Mouse (Mus musculus): ENCODE measurements around the gene Ptprm.
A peak's percentile ranks its signal among the peaks of the same experiment; 100 is the strongest.

The Ptprm gene

DNA sequence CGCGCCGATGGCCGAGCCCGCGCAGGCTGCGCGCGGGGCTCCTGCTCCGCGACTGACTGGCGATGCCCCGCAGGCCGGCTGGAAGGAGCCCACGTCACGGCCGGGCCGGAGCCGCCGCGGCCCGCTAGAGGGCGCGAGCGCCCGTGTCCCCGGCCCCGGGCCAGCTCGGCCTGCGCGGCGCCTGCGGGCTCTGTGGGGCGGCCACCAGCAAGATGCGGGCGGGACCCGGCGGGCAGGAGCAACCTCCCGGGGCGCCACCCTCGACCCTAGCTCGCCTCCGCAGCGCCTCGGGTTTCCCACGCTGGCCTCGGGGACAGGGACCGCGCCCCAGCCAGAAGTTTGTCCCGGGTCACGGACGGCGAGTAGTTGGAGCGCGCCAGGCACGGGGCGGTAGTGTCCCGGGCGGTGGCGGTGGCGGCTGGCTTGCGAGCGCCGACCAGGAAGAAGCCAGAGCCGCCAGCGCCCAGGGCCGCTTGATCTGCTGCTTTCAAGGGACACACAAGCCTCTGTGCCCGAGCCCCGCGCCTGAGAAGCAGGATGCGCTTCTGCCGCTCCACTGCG lies at the start of gene Ptprm:
TSS of gene Ptprm (minus strand) at position 7 of the 561 bp plus-strand sequence.
- DNase-seq, result peak; percentile 64

DNA sequence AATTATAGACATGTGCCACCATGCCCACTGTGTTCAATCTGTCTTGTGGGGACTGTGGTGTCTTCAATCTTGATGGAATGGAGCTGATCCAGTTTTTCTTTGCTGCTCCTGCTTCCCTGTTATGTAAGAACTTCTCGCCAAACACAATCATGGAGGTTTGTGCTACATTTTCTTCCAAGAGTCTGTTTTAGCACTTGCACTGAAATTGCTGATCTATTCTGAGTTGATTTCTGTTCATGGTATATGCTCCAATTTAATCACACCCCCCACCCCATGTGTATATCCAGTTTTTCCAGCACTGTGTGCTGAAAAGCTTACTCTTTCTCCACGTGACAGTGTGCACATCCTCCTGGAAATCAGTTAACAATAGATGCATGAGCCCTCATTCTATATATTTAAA lies 41.9 kb upstream of the Ptprm start:
- no peak for DNase-seq

DNA sequence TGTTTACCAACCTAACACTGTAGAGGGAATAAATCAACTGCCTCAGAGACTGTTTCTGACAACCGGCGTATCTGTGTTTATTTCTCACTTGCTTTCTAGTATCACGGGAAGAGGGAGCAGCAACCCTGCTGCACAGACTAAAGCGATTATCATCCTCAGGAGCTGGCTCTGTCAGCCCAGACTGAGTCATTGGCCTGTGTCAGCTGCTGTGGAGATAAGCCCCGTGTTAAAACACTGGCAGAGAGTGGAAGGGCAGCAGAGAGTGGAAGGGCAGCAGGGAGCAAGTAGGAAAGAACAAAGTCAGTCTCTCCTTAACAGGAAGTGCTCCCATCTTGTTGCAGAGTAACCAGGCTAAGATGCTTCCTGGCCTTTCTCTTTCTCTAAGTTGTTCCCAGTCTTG lies 36.6 kb upstream of the Ptprm start:
- DNase-seq, result no peak

DNA sequence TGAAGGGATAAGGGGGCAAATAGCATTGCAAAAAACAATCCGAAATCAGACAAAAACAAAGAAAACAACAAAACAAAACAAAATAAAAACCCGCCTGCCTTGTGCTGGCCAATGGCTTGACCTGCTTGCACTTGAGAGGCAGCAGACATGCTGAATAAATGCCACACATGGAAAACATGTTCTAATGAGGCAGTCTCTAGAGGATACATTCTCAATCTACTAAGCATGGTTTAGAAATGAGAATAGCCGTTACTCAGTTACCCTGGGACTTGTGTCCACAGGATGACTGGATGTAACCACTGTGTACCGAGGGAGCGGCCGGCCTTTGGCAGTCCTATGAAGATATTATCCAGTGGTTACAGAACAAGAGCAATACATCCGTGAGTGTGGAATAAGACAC lies 33.9 kb upstream of the Ptprm start:
- DNase-seq, result no peak

DNA sequence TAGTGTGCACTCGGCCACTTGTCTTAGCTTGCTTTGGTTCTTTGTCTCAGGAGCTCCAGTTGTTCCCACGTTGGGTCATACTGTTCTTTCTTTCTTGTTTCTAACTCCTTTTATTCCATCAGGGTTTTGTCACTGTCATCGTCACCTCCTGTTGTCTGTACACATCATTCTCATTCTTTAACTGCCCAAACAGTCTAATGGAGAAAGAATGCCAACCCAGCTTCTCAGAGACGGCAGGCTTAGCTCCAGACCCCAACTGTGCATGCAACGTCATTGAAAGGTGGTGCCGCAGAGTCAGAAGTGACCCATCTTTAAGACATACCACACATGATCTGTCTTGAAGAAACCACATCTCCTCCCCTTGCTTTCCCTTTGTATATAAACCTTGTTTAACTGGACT lies 31.0 kb upstream of the Ptprm start:
- no peak for DNase-seq

DNA sequence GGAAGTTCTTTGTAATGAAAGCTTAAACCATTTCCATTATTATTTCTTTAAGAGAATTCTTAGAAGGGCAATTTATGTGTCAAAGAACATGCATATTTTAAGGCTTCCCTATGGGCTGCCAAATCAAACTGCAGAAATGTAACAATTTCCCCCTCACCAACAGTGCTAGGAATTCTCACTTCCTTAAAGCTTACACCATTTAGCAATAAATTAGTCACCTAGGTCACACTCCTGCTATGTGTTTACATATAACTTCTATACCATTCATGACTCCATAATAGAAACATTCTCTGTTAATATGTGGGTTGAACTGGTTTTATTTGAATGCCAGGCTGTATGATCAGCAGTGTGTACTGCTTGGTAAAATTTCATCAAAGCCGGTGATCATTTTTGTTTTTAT lies 29.4 kb upstream of the Ptprm start:
- DNase-seq, result no peak

DNA sequence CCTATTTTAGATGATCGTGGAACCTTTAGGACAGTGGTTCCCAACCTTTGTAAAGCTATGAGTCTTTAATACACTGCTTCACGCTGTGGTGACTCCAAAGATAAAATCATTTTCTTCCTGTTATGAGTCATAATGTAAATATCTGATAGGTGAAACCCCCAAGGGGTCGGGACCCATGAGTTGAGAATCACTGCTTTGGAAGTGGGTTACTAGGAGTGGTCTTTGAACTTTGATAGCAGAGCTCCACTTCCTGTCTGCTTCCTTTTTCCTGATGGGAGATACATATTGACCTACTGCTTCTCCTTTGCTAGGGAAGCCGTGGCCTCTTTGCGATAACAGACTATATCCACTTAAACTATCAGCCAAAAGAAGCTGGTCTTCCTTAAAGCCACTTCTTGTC lies 27.4 kb upstream of the Ptprm start:
- no peak for DNase-seq

DNA sequence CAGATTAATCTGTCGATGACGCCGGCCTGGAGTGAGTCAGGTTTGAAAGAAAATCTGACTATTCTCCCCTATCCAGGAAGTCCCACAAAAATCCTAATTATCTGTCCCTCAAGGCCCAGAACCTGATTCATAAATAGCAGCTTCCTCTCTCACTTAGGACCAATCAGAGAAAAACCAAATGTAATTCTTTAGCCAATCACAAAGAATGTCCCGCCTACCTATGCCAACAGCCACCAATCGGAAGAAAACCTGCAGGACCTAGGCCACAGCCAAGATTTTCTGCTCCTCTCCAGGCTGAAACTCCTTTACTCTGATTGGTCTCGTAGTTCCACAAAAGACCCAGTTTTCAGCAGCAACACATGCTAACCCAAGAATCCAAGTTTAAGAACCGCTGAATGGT lies 13.6 kb upstream of the Ptprm start:
- DNase-seq, result no peak

DNA sequence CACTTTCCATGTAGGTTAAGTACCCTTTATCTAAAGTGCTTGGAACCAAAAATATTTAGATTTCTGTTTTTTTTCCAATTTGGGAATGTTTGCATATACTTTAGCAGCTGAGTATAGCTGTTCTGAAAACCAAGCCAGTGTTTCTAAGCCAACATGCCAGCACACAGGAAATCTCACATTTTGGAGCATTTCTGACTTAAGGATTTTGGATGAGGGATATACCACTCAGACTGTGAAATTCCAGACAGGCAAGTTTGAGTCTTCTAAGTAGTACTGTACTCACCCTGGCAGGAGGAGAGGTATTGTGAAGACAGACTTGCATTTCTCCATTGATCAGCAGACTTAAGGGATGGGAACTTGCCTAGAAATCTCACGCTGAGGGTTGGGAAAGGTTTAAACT lies 10.2 kb upstream of the Ptprm start:
- DNase-seq, result no peak

DNA sequence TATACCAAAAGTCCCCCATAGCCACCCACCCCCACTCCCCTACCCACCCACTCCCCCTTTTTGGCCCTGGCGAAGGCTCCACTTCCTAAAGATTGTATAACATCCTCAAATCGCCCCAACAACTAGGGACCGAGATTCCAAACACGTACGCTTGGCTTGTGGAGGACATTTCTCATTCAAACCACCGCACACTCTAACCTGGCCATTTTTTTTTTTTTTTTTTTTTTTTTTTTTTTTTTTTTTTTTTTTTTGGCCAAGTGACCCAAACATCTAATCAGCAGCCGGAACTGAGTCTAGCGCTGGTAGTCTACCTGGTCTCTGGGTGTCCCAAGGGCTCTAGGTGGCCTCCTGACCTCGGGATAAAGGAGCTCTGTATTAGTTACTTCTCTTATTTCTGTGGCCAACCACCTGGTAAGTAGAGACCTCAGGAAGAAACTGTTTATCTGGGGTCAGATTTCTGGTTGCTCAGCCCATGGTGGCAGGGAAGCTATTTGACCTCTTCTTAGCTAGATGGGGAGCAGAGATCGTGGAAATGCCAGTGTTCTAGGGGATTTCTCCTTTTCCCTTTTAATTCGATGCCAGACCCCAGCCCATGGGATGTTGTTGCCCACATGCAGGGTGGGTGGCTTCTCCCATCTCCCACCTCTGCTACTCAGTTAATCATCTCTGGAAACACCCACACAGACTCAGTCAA lies 9.3 kb upstream of the Ptprm start:
- DNase-seq, result no peak

DNA sequence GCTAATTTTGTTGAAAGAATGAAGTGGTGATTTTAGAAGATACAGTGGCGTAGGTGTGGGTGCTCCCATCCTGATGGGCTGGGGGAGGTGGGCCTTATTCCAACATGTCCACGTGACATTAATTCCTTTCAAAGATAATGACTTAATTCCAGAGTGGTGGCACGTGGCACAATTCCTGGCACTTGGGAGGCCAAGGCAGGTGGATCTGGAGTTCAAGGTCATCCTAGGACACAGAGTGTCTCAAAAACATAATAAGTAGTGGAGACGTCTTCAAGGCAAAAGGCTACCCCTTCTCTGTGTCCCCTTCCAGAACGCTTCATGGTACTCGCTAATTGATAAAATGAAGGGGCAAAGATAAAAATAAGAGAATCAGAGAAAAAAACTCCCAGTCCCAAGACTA lies 7.9 kb upstream of the Ptprm start:
- DNase-seq, result no peak

DNA sequence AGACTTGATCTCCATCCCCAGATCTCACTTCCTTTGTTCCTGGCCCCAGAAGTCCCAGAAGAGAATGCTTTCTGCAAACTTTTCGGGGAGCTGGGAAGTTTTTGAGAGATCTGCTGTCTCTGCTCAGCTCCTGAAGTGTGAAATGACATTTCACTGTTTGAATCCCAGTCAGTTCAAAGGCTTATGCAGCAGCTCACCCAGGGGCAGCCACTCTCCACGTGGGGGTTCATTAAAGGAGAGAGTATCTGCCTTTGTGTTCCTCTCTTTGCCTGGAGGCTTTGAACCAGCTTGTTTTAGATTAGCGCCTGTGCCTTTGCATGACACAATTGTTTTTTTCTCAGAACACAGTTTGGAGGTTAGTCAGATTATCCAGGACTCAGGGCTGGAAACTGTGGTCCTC lies 6.3 kb upstream of the Ptprm start:
- no peak for DNase-seq

DNA sequence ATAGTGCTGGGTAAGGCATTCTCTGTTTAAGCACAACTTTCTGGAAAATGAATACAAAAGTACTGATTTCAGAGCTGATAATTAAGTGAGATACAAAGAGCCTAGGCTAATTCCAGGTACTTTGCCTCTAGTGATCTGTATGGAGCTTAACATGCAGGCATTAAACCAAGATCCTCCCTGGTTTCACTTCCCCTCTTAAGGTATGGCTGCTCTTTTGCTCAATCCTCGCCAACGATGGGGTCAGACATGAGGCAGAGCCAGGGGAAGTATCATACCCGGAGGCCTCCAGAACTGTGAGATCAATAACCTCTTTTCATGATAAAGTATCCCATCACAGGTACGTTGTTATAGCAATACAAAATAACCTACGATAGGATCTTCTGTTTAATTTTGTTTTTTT lies 5.3 kb upstream of the Ptprm start:
- DNase-seq, result no peak

DNA sequence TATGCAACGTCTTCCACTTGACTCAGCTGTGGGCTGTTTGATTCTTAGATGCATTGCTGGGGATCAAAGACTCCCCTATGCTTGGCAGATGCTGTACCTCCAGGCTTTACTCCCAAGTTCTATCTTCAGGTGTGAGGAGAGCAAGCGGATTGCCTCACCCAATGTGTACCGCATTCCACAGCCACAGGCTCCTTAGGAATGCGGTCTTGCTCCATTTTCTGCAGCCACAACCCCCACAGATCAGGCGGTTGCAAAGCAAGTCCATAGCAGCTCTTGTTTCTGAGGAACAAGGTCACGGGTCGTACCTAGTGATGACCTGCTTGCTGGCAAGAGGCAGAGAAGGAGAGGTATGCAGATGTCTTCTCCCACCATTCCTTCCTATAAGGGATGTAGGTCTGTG lies 4.3 kb upstream of the Ptprm start:
- no peak for DNase-seq

DNA sequence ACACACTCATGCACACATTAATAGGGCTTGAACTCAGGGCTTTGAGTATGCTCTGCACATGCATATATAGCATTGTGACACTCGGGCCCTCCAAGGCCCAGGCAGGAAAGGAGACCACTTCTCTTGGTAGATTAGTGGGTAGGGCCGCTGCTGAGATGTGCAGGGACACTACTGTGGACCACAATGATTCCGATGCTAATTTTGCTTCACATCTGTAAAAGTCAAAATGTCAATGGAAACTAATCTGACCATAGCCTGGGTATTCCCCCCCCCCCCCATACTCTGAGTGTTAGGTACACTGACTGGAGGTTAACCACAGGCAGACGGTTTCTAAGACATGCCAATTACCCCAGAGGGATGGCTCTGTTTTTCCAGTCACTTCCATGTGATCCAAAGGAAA lies 2.9 kb upstream of the Ptprm start:
- DNase-seq, result no peak

DNA sequence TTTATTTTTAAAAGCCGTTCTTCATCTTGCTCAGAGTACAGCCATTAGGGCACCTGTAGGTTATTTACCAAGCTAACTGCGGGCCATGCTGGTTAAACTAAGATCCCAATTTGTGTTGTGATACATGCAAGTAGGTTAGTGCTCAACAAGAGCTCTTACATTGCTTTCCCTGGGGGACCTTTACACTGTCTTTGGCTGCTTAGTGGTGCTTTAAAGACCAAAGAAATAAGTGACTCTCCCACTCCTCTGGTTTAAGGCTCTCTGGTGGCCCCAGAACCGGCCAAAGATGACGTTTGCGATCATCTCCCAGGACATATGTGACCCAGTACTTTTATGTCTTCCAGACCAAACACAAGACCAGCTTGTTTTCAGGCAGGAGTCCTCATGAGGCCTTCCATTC lies 994 bp upstream of the Ptprm start:
- no peak for DNase-seq

DNA sequence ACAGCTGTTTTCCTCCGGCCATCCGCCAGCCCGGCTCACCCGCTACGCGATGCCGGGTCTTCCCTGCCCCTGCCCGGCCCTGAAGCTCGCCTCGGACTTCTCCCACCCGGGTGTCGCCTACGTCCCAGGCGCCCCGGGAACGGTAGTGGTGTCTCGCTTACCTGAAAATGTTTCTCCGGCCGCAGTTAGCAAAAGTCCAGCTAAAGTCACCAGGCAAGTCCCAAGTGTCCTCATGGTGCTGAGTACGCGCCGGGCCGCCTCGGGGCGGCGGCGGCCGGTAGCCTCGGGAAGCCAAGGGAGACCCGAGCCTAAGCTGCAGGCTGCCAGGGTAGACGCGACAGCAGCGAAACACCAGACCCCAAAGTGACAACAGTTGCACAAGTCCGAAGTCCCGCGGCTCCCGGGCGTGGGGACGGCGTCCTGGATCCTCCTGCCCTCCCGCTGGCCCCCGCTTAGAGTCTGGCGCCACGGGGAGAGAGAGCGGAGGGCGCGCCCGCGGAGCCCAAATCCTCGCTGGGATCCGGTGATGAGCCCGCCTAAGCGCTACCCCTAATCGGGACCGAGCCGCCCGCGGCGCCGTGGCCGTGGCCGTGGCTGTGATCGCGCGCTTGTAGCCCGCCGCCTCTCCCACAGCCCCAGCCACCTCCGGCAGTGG lies 334 bp downstream of the Ptprm start:
- DNase-seq, result peak; percentile 24

DNA sequence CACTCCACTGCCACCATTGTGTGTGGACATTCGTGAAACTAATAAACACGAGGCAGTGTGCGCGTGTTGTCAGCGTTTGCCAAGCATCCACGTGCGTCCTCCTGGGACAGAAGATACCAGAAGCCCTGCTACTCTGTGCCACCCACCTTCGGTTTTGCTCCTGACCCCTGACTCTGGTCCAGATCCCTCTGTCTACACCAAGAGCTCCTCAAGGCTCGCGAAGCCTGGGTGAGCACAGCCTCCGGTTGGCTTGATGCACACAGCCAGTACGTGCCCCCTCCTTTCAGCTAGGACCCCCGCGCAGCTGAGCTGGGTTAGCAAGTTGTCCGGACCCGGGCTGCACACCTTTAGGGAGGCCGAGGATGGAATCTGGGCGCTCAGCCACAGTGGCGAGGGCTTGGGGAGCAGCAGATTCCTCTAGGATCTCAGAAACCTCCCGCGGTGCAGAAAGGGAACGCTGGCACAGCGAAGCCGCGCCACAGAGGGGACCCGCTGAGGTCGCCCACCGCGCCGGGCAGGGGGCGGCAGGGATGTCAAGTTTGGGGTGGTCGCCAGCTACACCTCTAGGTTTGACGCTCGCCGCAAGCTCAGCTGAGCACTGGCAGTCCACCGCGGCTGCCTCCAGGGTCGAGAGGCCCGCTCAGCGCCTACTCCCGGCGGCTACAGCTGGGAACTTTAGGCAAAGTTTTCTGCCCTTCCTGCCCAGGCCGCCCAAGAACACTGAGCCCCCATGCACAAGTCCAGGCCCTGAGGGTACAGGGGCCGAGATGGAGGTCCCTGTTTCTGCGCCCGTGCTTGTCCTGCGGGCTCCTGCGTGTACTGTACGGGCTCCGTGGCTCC lies 1.1 kb downstream of the Ptprm start:
- peak; percentile 8 for DNase-seq

DNA sequence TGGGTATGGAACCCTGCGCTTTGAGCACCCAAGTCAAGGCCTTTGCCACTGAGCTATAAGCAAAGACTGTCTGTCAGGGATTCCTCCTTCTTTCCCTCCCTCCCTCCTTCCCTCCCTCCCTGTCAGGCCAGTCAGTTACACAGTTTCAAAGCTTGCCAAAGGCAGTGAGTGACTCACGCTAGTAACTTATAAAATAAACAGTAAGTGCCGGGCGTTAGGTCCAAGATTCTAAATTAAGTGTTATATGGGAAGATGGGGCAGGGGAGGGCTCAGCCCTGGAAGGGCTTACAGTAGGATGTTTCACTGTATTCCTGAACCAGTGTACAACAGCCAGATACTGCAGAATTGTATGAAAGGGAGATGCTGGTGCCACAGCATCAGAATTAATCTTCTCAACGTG lies 2.8 kb downstream of the Ptprm start:
- no peak for DNase-seq

DNA sequence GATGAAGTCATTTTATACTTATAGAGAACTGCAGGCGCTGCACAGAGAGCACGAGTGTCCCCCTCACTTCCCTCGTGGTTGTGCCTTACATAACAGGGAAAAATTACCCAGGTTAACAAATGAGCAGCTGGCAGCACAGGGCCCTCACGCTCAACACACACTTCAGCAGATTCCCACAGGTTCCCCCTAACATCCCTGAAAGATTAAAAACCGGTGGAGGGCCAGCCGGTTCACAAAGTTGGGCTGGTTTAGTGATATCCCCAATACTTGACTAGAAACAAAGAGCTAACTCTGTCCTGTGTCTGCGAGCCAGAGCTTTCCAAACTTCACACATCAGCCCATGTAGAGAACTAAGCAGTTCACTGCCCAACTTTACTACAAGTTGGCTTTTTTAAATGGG lies 3.7 kb downstream of the Ptprm start:
- DNase-seq, result no peak

DNA sequence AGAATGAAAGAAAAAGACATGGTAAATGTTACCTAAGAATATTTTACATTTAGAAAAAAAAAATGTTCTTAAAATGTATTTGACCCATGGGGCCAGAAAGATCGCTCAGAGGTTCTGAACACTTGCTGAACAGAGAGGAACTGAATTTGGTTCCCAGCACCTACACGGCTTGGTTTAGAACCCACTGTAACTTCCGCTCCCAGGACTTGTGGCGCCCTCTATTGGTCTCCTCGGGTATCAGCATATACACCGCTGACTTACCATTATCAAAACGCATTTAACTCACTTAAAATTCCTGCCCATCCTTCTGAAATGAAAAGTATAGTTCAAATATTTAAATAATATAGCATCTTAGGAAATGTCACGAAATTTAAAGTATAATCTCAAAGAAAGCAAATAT lies 4.7 kb downstream of the Ptprm start:
- no peak for DNase-seq

DNA sequence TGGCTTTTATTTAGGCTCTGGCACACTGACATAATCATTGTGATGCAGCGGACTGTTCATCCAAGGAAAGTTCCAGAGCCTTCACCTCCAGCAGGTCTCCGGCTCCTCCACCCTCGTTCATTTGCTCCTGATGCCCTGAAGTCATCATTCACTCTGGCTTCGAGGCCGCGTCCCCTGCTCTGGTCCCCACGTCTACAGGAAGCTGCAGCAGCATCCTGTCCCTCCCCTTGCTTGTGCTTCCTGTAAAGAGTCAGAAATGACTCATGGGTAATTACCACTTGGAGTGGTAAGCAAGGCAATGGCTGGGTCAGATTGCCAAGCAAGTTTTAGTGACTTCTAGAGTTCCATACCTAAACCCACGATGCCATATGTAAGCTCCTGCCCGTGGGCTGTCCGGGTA lies 7.3 kb downstream of the Ptprm start:
- DNase-seq, result no peak

DNA sequence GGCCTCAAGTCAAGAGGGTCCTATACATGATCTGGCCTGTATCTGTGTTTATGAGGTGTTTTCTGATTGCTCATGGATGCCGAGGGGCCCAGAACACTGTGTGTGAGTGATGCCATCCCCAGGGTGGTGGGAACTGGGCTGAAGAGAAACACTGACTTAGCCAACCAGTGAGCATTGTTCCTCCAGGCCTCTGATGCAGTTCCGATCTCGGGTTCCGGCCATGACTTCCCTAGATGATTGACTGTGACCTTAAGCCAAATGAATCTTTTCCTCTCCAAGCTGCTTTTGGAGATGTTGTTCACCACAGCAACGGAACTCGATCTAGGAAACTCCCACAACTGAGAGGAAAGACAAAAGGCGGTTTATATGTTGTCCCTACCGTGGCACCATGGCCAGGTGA lies 9.1 kb downstream of the Ptprm start:
- DNase-seq, result no peak

DNA sequence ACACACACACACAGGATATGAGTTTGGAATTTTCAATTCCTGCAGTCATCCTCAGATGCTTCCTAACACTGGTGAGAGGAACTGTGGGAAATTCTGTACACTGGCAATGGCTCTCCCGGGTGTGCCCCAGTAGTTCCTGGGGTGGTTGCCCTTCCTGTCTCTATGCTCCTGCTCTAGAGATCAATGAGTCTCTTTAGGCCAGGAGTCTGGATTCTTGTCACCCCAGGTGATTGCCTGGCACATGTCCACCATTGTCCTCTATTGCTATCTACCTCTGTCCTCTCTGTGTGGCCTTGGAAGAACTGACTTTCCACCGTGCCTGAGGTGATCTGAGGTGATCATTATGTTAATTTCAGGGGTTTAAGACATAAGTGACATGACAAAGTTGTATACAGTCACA lies 10.8 kb downstream of the Ptprm start:
- DNase-seq, result no peak

Measured in liver (tissue).